Mouse (Mus musculus) megakaryocyte, embryonic 14.5 days (primary cell): Measurements from ENCODE around the gene Bcl6. TPM values are rescaled to one million over a fixed set of nuclear protein-coding genes. Genes with fewer than 3 reads are reported as not detected.

ENCODE experiments used
- H3K27me3 ChIP-seq: replicated peaks from 2 replicates; pipeline ENCODE3; 2012; ENCODE audit warnings: inconsistent platforms
- H3K36me3 ChIP-seq: replicated peaks from 2 replicates; pipeline ENCODE3; 2012; ENCODE audit warnings: low read length, inconsistent platforms, mixed read lengths
- H3K4me1 ChIP-seq: 2 replicates; pipeline ENCODE4 v1.6.1; 2012; ENCODE audit warnings: inconsistent platforms
- H3K4me3 ChIP-seq: replicated peaks from 2 replicates; pipeline ENCODE3; 2012; ENCODE audit warnings: moderate library complexity, mild to moderate bottlenecking, inconsistent platforms
- H3K9me3 ChIP-seq: 2 replicates; pipeline ENCODE4 v1.6.1; 2012; ENCODE audit warnings: inconsistent platforms
- FLI1 ChIP-seq: IDR thresholded peaks from 2 replicates; pipeline ENCODE4 v1.6.1; 2012; ENCODE audit warnings: low read length, inconsistent platforms, mixed read lengths
- GATA1 ChIP-seq: IDR thresholded peaks from 3 replicates; pipeline ENCODE4 v1.6.1; 2012; ENCODE audit warnings: mixed read lengths, low read length, inconsistent platforms, borderline replicate concordance
- polyA plus RNA-seq: library from polyadenylated mRNA; stranded (reverse); fragments of >175 nt; gene quantifications from 2 replicates; pipeline ENCODE4 v1.2.3, GENCODE M21; 2012; ENCODE audit warnings: low replicate concordance; ENCODE audit not compliant: insufficient read depth

The Bcl6 gene
- polyA plus RNA-seq, 1 experiment = 3.5 TPM

GRCm38 (mm10) chr16:23984760-23985466 is 3.7 kb downstream of the Bcl6 start:
- Histone ChIP-seq H3K36me3 (no peaks in the 10 kb centered on the region), H3K4me1 (peaks cover 71% of the 10 kb centered on the region), H3K27me3 (peaks cover 22% of the 10 kb centered on the region), H3K4me3 (peak overlapping the region; percentile 91), H3K9me3 (no peaks in the 10 kb centered on the region)
- no peak for TF ChIP-seq FLI1
- no peak for TF ChIP-seq GATA1

GRCm38 (mm10) chr16:23984183-23984582 is 4.5 kb downstream of the Bcl6 start:
- Histone ChIP-seq H3K27me3 (peaks cover 29% of the 10 kb centered on the region), H3K36me3 (no peaks in the 10 kb centered on the region), H3K9me3 (no peaks in the 10 kb centered on the region), H3K4me3 (peak overlapping the region; percentile 91), H3K4me1 (peaks cover 67% of the 10 kb centered on the region)
- TF ChIP-seq FLI1 (no peak), GATA1 (no peak)

DNA sequence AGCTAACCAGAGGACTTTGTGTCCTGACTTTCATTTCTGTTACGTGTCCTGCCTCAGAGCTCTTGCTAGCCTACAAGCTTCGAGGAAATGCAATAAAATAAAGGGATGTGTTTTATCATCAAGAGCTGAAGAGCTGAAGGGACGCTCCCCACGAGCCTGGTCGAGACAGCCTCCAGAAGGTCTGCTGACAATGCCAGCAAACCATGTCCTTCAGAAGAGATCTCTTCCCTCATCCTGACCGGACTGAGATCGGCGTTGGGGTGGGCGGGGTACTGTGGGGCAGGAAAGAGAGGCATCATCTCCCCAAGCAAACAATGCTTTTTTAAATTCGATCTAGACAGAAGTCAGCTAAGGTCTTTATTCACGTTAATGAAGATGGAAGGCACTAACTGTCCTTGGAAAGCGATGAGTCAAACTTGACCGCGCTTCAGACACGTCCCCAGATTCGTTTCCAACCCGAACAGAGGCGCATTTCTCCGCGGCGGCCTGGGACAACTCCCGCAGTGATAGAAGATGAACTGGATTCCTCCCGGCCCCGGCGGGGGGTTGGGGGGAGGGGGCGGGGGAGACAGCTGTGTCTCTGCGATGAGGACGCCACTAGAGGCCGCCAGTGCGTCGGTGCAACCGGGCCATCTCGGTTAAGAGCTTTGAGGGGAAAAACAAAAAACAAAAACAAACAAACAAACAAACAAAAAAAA is 5.6 kb downstream of the Bcl6 start:
- peaks cover 67% of the 10 kb centered on the region for H3K4me1 ChIP-seq
- H3K9me3 ChIP-seq = no peaks in the 10 kb centered on the region
- TF ChIP-seq GATA1 (no peak), FLI1 (no peak)
- peaks cover 34% of the 10 kb centered on the region for H3K27me3 ChIP-seq
- peak overlapping the region; percentile 92 for H3K4me3 ChIP-seq
- no peaks in the 10 kb centered on the region for H3K36me3 ChIP-seq

GRCm38 (mm10) chr16:23981925-23982851 is 6.5 kb downstream of the Bcl6 start:
- Histone ChIP-seq H3K36me3 (no peaks in the 10 kb centered on the region), H3K4me3 (peak overlapping the region; percentile 92), H3K4me1 (peaks cover 67% of the 10 kb centered on the region), H3K27me3 (peaks cover 38% of the 10 kb centered on the region), H3K9me3 (no peaks in the 10 kb centered on the region)
- TF ChIP-seq GATA1 (no peak), FLI1 (no peak)

- Histone ChIP-seq H3K4me1 (peaks cover 58% of the 10 kb centered on the region), H3K9me3 (no peaks in the 10 kb centered on the region), H3K36me3 (no peaks in the 10 kb centered on the region), H3K27me3 (peaks cover 38% of the 10 kb centered on the region), H3K4me3 (peak overlapping the region; percentile 92)
- no peak for TF ChIP-seq GATA1
- TF ChIP-seq FLI1 = no peak
Observed at GRCm38 (mm10) chr16:23980991-23981720, 7.5 kb downstream of the Bcl6 start.

- peaks cover 38% of the 10 kb centered on the region for H3K27me3 ChIP-seq
- TF ChIP-seq GATA1 (no peak), FLI1 (no peak)
- no peaks in the 10 kb centered on the region for H3K9me3 ChIP-seq
- peaks cover 52% of the 10 kb centered on the region for H3K4me1 ChIP-seq
- H3K36me3 ChIP-seq = no peaks in the 10 kb centered on the region
- peak overlapping the region; percentile 92 for H3K4me3 ChIP-seq
Observed at GRCm38 (mm10) chr16:23980201-23980870, 8.3 kb downstream of the Bcl6 start.

DNA sequence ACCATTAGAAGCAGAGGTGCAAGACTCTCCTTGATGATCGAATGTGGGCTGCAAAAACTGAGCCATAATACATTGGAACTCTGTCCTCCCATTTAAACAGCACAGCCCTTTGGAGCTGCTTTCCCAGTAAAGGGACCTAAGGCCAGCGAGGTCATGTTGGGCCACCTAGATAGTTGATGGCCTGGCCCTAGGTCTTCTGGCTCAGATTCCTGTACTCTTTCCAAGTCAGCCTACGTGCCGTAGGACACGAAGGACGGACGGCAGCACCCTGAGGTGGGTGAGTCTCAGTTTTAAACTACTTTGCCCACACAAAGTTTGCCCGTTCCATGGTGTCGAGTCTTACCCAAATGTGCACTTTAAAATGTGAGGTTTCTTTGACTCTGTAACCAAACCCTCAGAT is 9.2 kb downstream of the Bcl6 start:
- Histone ChIP-seq H3K27me3 (peaks cover 43% of the 10 kb centered on the region), H3K4me3 (no peak overlapping the region), H3K36me3 (peaks cover 3% of the 10 kb centered on the region), H3K4me1 (peaks cover 45% of the 10 kb centered on the region), H3K9me3 (no peaks in the 10 kb centered on the region)
- no peak for TF ChIP-seq GATA1
- no peak for TF ChIP-seq FLI1

DNA sequence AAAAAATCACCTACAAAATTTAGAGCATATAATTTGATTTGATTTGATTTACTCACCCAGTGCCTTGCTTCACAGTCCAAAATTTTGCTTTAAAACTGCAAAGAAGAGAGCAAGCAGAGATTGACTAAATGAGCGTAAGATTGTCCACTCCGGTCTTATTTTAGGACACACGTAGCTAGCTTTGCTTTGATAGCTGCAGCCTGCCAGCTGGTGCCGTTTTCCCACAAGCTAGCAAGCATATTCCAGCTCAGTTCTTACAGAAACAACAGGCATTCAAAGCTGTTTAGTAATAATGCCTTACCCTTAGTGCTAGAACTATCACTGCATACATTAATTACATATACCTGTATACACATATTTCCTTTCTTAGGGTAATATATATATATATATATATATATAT is 10.2 kb downstream of the Bcl6 start:
- peaks cover 9% of the 10 kb centered on the region for H3K36me3 ChIP-seq
- H3K4me1 ChIP-seq = peaks cover 35% of the 10 kb centered on the region
- no peaks in the 10 kb centered on the region for H3K9me3 ChIP-seq
- TF ChIP-seq FLI1 (no peak), GATA1 (no peak)
- no peak overlapping the region for H3K4me3 ChIP-seq
- peaks cover 43% of the 10 kb centered on the region for H3K27me3 ChIP-seq
